Mouse (Mus musculus): ENCODE data around the gene Abcg4.
"Not testable (repeated sequence)": the region's sequence is repeated elsewhere in the genome, so short reads cannot be mapped to it uniquely, and the experiment has no call there.

DNA sequence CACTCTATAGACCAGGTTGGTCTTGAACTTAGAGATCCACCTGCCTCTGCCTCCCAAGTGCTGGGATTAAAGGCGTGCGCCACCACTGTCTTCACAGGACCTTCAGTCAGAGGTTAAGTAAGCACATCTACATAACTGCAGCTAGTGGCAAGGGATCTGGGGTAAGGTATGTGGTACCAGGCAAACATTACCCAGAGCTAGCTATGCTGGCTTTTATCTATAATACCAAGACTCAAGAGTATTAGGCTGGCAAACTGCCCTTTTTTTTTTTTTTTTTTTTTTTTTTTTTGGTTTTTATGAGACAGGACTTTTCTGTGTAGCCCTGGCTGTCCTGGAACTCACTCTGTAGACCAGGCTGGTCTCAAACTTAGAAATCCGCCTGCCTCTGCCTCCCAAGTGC, 11.6 kb upstream of the Abcg4 start:
- not testable (repeated sequence) for TF ChIP-seq CTCF (IDR thresholded peaks at IDR 0.05; ENCODE audit: control insufficient read depth, insufficient read depth, insufficient replicate concordance, low read depth, low read length); POLR2A (IDR thresholded peaks at IDR 0.05; ENCODE audit: control insufficient read depth, low read depth, low read length)

All from testis, adult 2 months (tissue).